Mouse (Mus musculus): ENCODE data around the gene Fam189b.

DNA sequence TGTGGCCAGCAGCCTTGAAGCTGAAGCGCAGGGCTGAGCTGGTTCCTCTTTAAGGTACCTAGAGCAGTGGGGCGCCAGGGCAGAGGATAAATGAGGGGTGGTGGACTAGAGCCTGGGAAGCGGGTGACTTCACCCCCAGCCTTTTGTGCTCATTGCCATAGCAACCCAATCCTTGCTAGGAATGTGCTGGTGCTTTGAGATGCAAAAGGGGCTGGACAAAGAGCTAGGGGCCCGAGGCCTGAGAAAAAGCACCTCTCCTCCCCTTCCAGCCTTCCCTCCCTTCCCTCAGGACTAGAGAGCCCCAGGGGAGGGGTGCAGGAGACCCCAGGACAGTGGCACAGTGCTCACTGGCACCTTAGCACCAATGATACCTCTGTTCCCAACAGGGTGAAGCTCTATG, 43.0 kb downstream of the Fam189b start:
- no peak for TF ChIP-seq CTCF (IDR thresholded peaks at IDR 0.05; ENCODE audit: low read depth, low read length)
- no peak for TF ChIP-seq POLR2A (IDR thresholded peaks at IDR 0.05; ENCODE audit: extremely low read depth, insufficient read depth, low read length)

All from liver, adult 2 months (tissue).